Mouse (Mus musculus): ENCODE data around the gene Gm10260.

Gm10260 gene

GRCm38 (mm10) chr13:97768803-97769202, 8.4 kb upstream of the Gm10260 start:
- no peak for DNase-seq (ENCODE audit: low read depth, low spot score)

- no peak for DNase-seq (ENCODE audit: low read depth, low spot score)
Observed at GRCm38 (mm10) chr13:97768046-97768682, 7.7 kb upstream of the Gm10260 start.

GRCm38 (mm10) chr13:97766600-97766999, 6.2 kb upstream of the Gm10260 start:
- DNase-seq (ENCODE audit: low read depth, low spot score), result no peak

GRCm38 (mm10) chr13:97765913-97766312, 5.5 kb upstream of the Gm10260 start:
- no peak for DNase-seq (ENCODE audit: low read depth, low spot score)

GRCm38 (mm10) chr13:97764067-97764466, 3.6 kb upstream of the Gm10260 start:
- no peak for DNase-seq (ENCODE audit: low read depth, low spot score)

GRCm38 (mm10) chr13:97763436-97763835, 3.0 kb upstream of the Gm10260 start:
- no peak for DNase-seq (ENCODE audit: low read depth, low spot score)

- no peak for DNase-seq (ENCODE audit: low read depth, low spot score)
Observed at GRCm38 (mm10) chr13:97762121-97762520, 1.7 kb upstream of the Gm10260 start.

GRCm38 (mm10) chr13:97757033-97757432, 3.4 kb downstream of the Gm10260 start:
- no peak for DNase-seq (ENCODE audit: low read depth, low spot score)

GRCm38 (mm10) chr13:97756091-97756490, 4.3 kb downstream of the Gm10260 start:
- no peak for DNase-seq (ENCODE audit: low read depth, low spot score)

GRCm38 (mm10) chr13:97750851-97751381, 9.5 kb downstream of the Gm10260 start:
- DNase-seq (ENCODE audit: low read depth, low spot score), result no peak

GRCm38 (mm10) chr13:97747037-97747860, 13.2 kb downstream of the Gm10260 start:
- peak; percentile 64 for DNase-seq (ENCODE audit: low read depth, low spot score)

- DNase-seq (ENCODE audit: low read depth, low spot score), result no peak
Observed at GRCm38 (mm10) chr13:97744669-97745068, 15.8 kb downstream of the Gm10260 start.

- DNase-seq (ENCODE audit: low read depth, low spot score), result no peak
Observed at GRCm38 (mm10) chr13:97744036-97744435, 16.4 kb downstream of the Gm10260 start.

- no peak for DNase-seq (ENCODE audit: low read depth, low spot score)
Observed at GRCm38 (mm10) chr13:97743229-97743988, 17.0 kb downstream of the Gm10260 start.

GRCm38 (mm10) chr13:97735931-97736330, 24.5 kb downstream of the Gm10260 start:
- DNase-seq (ENCODE audit: low read depth, low spot score), result no peak

- no peak for DNase-seq (ENCODE audit: low read depth, low spot score)
Observed at GRCm38 (mm10) chr13:97734760-97735159, 25.7 kb downstream of the Gm10260 start.

- DNase-seq (ENCODE audit: low read depth, low spot score), result no peak
Observed at GRCm38 (mm10) chr13:97725160-97725825, 35.1 kb downstream of the Gm10260 start.

- DNase-seq (ENCODE audit: low read depth, low spot score), result no peak
Observed at GRCm38 (mm10) chr13:97724551-97724950, 35.9 kb downstream of the Gm10260 start.

- DNase-seq (ENCODE audit: low read depth, low spot score), result no peak
Observed at GRCm38 (mm10) chr13:97712506-97713275, 47.7 kb downstream of the Gm10260 start.

- no peak for DNase-seq (ENCODE audit: low read depth, low spot score)
Observed at GRCm38 (mm10) chr13:97711510-97711909, 48.9 kb downstream of the Gm10260 start.

Measured in brain, embryonic 18.5 days (tissue).